Mouse (Mus musculus): ENCODE results near the gene Fgfr1op2.
"Not testable (repeated sequence)": the region's sequence is repeated elsewhere in the genome, so short reads cannot be mapped to it uniquely, and the experiment has no call there.

Gene Fgfr1op2

DNA sequence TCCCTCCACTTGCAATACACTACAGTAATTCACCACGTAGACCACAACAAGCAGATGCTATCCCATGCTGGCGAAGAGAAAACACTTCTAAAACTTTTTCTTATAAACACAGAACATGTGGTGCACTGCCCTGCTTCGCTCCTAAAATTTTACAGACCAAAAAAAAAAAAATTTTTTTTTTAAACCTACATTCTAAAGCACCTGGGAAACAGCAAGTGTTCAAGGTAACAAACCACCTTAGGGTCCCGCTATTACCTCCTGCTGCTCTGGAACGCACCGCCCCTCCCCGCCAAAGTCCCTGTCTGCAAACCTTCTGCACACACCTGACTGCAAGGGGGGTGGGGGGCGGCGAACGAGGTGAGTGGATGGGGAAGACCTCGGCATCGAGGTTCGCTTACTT is at the start of gene Fgfr1op2:
TSS of gene Fgfr1op2 (plus strand) at position 301 of the 400 bp plus-strand sequence.
- DNase-seq (ENCODE audit: low read depth) = no peak

DNA sequence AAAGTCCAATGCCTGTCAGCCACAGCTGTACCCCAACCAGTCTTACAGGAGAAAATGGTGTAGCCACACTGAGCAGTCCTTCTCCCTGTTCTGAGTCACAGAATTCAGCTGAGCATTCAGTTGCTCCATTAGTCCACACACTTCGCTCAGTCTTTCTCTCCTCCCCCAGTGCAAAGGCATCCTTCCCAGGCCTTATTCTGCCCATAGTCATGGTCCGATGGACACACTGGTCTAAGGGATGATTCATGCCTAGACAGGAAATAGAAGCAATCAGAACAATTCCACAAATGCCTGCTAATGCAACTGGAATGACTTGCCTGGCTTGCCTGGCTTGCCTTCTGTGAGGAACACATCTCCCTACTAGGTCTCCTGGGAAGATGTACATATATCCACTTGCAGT is 49.5 kb upstream of the Fgfr1op2 start:
- peak; percentile 65 for DNase-seq (ENCODE audit: low read depth)

DNA sequence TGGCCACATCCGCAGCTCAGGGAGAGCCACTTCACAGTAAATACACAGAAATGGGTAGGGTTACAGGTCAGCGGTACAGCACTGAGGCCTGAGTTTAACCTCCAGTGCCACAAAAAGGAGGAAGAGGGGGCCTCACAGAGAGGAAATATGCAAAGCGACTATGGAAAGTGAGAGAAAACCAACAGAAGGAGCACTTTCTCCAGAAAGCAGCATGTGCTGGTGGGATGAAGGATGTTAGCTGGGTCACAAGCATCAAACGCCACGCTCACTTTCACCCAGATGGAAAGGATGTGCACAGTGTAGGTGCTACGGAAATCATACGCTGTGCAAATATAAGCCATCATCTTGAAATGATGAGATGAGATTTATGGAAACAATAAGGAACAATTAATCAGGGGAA is 46.6 kb upstream of the Fgfr1op2 start:
- no peak for DNase-seq (ENCODE audit: low read depth)

DNA sequence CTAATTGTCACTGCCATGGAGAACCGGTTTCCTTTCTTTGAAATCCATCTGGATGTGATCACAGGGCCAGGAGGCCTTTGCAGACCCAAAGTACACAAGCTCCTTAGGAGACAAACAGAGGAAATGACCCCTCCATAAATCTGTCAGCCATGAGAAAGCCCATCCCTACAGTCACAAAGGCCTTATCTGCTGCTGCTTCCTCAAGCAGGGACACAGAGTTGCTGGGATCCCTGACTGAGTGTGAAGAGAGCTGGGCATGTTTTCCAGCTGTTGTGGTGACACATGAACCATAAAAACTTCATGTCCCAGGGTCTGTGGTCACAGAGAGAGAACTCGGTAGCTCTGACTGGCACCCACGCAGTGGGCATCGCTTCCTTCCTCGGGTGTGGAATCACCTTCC is 46.2 kb upstream of the Fgfr1op2 start:
- no peak for DNase-seq (ENCODE audit: low read depth)

DNA sequence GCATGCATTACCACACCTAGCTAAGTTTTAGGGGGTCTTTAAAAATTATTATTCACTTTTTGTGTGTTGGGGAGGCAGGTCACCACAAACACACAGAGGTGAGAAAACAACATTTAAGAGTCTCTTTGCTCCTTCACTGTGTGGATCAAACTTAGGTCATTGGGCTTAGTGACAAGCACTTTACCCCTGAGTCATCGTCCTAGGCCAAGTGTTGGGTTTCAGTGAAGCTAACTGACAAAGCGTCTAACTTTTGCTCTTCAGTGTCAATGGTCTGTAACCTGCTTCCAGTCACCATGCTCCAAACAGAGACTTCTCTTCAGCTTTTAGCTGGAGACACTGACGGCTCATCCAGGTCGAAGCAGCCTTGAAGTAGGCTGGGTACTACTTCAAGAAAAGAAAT is 43.9 kb upstream of the Fgfr1op2 start:
- DNase-seq (ENCODE audit: low read depth) = no peak

DNA sequence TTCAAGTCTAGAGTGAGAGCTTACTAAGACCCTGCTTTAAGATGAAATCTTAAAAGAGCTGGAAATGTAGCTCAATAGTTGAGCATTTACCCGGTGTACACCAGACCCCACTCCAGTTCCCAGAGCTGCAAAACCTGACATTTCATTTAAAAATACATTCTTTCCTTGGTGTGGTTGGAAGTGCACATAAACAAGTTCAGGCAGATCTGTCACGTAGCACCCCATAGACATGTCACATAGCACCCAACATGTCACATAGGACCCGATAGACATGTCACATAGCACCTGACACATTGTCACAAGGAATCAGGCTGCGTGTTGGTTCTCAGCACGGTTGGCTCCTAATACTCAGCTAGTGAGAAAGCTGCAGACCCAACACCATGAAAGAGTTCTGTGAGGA is 41.5 kb upstream of the Fgfr1op2 start:
- DNase-seq (ENCODE audit: low read depth) = no peak

DNA sequence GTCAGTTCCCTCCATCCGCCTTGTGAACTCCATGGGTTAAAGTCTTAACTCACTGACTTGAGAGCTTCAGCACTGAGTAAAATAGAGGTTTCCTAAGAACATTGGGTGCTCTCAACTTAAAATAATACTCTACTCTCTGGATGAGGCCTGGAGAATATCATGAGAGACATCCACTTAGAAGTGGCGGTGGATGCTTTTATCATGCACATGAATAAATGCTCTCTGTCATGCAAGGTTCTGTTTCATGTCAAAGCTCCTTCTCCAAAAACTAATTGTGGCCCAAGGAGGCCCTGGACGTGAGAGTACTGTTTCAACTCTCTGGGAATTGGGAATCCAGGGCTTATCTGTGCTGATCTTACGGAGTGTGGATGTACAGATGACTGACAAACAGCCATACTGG is 39.9 kb upstream of the Fgfr1op2 start:
- DNase-seq (ENCODE audit: low read depth) = no peak

DNA sequence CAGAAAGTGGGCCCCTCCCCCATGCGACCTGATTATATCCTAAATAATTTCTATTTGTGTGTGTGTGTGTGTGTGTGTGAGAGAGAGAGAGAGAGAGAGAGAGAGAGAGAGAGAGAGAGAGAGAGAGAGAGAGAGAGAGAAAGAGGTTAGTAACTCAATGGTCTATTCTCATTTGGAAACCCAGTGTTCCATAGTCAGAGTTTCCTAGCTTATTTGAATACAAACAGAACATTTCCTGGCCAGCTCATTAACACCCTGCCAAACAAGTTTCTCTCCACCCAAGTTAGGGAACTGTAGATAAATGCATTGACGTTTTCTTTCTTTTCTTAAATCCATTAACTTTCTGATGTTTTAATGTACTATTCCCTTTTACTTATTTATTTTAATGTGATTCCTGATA is 38.9 kb upstream of the Fgfr1op2 start:
- DNase-seq (ENCODE audit: low read depth) = no peak

DNA sequence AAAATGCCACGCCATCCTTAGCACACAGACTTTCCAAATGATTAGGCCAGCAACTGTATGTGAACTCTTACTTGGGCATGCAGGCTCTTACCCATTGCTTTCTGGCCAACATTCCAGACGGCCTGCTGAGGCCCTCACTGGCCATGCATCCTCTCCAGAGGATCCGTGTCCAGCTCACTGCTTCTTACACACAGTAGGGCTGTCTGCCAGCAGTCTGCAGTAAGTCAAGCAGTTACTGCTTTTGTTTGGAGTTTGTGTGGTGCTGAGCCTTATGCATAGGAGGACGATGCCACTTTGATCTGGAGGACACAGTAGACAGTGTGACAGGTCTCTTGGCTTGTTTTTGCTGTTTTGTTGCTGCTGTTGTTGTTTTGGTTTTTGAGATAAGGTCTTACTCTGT is 38.3 kb upstream of the Fgfr1op2 start:
- no peak for DNase-seq (ENCODE audit: low read depth)

DNA sequence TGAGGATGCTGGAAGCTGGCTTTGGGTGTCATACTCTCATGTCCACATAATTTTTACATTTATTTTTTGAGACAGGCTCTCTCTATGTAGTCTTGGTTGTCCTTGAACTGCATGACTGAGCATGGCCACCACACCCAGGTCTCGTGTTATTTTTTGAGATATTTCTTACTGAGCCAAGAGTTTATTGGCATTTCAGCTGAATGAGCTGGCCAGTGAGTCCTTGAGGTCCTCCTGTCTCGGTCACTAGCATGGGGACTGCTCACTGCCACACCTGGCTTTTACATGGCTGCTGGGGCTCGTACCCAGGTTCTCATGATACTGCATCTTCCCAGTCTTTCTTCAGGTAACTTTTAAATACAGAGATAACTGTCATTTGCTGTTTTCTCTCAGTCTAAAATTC is 36.6 kb upstream of the Fgfr1op2 start:
- DNase-seq (ENCODE audit: low read depth) = no peak

DNA sequence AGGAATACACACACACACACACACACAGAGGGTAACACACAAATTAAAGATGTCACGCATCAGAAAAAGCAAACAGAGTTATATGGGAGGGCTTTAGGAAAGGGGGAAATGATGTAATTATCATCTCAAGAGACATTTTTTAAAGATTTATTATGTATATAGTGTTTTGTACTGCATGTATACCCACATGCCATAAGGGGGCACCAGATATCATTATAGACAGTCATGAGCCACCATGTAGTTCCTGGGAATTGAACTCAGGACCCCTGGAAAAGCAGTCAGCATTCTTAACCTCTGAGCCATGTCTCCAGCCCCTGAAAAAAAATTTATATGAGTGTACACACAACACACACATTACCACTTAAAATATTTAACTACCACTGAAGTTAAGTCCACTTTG is 32.4 kb upstream of the Fgfr1op2 start:
- DNase-seq (ENCODE audit: low read depth) = no peak

DNA sequence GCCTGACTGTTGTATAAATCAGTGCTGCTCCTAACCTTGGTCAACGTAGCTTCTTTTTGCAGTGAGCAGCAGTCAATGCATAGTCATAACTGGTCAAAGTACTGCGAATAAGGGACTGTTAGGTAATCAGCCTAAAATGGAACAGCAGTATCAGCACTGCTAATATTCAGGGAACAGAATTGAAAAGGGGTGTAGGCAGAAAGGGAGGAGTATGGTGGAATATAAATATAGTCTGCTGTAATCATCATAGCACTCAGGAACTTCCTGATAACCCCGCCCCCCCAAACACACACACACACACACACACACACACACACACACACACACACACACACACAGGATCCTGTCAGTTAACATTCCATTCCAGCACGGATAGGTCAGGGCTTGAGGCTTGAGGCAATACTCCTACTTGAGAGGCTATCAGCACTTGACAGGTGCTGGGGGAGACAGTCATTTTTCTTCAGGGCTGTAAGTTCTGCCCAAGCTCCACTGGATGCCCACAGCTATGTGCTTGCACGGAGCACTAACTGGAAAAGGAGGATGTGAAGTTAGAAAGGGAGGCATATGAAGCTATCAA is 31.6 kb upstream of the Fgfr1op2 start:
- no peak for DNase-seq (ENCODE audit: low read depth)

DNA sequence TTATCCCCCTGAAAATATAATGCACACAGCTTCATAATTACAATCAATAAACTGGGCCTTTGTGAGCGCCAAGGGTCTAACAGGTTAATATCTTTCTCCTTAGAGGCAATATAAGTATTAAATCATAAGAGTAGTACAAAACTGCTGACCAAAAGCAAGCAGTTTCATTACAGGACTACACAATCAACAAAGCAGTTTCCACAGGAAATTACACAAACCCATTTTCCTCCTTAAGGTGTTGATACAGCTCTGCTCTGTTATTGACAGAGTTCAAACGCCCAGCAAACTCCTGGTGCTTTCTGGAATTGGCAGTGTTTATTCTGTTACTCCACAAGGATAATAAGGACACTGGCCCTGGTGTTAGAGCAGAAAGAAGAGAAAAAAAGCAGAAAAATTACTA is 26.6 kb upstream of the Fgfr1op2 start:
- no peak for DNase-seq (ENCODE audit: low read depth)

DNA sequence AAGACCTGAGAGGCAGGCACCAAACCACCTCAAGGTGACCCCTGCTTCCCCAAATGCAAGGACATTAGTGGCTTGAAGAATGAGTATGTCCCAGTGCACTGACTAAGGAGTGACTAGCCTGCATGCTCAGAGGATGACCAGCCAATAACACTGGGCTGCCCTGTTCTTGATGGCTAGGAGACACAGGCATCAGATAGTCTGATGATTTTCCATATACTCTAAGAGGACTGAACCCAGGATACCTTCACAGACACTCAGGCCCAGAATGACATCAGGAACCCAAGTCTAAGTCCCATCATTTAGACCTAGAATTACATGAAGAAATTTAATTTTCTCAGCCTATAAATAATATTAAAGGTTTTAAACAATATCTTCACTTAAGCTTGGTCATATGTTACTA is 25.7 kb upstream of the Fgfr1op2 start:
- DNase-seq (ENCODE audit: low read depth) = no peak

DNA sequence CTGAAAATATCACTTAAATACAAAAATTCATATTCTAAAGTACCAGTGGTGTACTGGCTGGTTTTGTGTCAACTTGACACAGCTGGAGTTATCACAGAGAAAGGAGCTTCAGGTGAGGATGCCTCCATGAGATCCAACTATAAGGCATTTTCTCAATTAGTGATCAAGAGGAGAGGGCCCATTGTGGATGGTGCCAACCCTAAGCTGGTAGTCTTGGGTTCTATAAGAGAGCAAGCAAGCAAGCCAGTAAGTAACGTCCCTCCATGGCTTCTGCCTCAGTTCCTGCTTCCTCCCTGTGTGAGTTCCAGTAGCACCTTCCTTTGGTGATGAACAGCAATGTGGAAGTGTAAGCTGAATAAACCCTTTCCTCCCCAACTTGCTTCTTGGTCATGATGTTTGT is 14.5 kb upstream of the Fgfr1op2 start:
- DNase-seq (ENCODE audit: low read depth) = not testable (repeated sequence)

DNA sequence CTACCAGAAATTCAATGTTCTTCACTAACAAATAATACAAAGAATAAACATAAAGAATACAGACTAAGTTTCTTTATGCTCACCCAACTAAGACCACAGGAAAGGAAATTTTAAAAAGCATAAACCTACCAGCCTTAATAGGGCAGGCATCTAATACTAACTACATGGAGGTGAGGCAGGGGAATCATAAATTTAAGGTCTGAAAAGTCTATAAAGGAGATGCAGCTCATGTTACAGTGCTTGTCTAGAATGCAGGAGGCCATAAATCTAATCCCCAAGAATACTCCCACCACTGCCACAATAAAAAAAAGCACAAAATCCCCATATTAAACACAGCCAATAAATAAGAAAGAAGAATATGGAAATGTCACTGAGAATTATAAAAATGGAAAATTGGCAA is 4.9 kb upstream of the Fgfr1op2 start:
- no peak for DNase-seq (ENCODE audit: low read depth)

DNA sequence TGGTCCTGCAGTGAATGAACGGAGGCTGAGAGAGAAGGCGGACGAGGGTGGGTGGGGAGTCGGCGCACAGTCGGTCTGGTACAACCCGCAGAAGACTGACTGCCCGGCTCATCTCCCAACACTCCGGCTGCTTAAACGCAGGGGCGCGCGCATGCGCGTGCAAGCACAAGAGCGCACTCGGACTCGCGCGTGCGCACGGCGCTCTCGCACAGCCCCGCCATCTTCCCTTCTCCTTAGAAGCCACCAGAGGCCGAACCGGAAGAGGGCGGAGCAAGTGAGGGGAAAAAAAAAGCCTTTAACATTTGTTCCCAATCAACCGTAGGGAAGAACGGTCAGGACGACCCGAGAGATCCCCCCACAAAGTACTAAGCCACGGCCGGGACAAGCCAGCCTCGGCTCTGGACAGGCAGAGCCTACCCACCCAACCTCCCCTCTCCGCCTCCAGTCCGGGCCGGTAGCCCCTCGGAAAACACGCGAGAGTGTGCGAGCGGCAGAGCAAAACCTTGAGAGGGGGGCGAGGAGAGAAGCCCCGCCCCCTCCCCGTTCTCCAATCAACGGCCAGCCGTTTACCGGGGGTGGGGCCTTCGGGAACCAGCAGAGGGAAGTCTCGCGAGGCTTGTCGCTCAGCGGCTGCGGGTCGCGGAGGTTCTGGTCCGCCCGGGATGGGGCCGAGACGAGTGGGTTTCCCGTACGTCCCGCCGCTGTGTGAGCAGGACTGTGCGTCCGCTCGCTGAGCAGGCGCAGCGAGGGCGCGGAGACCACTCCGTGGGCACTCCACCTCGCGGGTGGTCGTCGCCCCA is 507 bp downstream of the Fgfr1op2 start, which contains the start of gene Ints13:
TSS of gene Ints13 (minus strand) at position 526 of the 800 bp plus-strand sequence.
- peak; percentile 98 for DNase-seq (ENCODE audit: low read depth)

DNA sequence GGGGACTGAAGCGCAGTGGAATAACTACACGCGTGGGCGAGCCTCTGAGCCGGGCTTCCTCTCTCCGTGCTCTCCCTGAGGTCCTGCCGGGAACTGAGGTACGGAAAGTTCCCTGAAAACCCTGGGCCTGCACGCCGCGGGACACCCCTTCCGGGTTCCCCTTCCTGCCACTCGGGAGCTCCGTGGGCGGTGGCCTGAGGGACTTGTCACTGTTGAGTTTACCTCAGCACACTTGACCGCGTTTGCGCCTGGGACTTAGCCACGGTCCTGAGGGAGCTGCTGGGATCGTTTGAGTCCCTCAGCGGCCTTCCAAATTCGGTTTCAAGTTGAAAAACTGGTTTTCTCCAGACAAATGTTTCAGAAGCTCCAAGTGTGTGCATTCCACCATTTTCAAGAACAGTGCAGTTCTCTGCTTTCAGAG is 1.1 kb downstream of the Fgfr1op2 start:
- no peak for DNase-seq (ENCODE audit: low read depth)

DNA sequence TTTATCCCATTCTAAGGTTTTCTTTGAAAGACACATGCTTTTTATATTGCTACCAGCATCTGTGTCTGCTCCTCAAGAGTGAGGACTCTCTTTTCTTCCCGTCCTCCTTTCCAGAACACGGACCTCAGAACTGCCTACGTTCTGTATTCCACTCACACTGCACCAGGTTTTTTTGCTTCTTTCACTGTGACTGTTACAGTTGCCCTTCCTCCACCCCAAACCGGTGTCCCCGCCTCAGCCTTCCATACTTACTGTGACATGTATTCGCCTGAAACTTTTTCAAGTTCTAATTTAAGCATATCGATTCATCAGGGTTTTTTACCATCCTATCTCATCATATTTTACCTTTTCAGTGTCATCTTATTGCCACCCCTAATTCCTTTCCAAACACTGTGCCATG is 1.6 kb downstream of the Fgfr1op2 start:
- DNase-seq (ENCODE audit: low read depth) = peak; percentile 6

DNA sequence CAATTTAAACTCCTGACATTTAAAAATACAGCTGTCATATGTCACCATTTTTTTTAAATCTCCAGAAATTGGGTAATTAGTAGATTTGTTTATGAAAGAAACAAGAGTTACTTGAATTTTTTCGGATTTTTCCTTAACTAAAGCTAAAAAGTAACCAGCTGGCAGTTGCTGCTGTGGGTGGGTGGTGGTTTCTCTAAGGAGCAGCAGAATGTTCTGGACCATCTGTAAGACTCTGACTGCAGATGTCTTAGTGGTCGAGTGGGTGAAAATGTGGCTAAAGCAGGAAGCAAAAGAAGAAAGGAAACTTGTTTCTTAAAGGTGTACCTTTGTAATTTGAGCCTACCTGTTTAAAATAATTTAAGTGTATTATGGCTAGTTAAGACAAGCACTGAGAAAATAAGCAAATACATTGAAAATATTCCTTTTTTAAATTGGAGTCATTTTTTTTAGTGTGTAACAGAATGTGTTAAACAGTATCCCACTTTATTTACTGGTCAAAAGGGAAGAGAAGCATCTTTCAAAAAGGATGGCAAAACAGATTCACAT is 3.5 kb downstream of the Fgfr1op2 start:
- DNase-seq (ENCODE audit: low read depth) = no peak

DNA sequence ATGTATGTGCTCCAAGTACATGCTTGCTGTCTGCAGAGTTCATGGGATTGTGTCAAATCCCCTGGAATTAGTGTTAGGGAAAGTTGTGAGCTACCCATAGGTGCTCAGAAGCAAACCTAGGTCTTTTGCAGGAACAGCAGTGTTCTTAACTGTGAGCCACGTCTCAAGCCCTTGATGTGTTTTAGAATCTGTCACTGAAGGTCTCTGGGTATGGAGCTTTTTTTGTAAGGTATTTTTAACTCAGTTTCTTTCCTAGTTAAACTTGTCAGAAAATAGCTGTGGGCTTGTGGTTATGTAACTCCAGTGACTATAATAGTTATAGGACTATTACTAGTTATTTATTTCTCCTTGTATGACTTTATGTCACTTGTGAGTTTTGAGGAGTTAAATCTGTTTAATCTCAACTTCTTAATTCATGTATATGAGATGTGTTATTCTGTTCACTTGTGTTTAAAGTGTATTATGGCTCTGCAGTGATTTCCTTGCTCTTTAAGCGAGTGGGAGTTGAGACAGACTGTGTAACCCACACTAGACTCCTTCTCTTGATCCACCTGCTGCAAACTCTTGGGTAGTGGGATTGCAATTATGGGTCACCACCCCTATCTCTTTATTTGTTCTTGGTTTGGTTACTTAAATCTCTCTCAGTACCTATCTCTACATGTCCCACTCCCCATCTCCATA is 6.5 kb downstream of the Fgfr1op2 start:
- DNase-seq (ENCODE audit: low read depth) = no peak

DNA sequence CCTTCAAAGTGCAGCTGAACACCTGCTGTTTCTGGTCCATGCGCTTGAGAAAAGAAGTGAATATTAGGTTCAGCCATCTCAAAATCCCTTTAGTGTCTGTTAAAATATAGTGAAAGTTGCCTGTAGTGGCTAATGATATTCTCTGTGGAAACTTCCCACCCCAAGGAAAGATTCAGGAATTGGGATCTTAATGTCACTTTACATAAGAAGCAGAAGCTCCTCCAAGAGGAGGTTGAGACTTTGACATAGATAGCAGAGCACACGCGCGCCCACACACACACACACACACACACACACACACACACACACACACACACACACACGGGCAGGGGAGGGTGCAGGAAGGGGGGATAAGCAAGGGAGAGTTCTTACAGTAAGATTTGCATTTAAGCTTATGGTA is 8.1 kb downstream of the Fgfr1op2 start:
- no peak for DNase-seq (ENCODE audit: low read depth)

DNA sequence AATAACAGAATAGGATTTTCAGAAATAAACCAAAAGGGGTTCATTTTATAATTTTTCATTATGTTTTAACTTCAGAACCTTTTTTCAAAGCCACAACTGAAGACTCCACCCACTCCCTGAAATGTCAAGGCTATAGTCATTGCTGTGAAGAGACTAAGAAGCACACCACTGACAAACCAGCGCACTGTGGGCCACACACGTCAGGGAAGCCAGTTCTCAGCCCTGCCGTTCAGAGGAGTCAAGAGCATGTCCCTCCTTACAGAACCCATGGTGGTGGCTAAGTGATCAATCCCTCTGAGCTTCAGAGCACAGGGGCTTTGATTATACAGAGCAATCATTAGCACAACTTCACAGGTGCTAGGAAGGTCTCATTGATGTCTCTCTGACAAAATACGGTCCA is 25.6 kb downstream of the Fgfr1op2 start:
- DNase-seq (ENCODE audit: low read depth) = no peak

Data from fibroblast of lung, adult 2 months (primary cell).